Mouse (Mus musculus): ENCODE results near the gene Vmn2r79.
"Not testable (repeated sequence)": the region's sequence is repeated elsewhere in the genome, so short reads cannot be mapped to it uniquely, and the experiment has no call there.

Vmn2r79 gene

DNA sequence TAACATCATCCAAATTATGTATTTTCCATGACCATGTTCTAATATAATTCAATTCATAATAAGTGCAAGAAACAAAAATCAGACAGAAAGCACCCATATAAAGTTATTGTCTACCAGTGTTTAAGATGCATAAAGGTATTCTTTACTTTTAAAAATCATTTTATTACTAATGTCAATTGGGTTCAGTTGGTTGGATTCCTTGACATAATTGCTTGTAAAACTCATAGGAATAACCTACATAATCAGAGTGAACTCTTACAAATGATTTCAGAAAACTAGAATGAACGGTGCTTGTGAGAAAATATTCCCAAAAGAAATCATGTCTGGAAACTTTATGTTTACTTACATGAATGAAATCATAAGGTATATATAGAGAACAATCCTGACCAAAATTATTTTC is at the start of gene Vmn2r79:
Gene Vmn2r79 (plus strand): TSS at position 301 of the 400 bp plus-strand sequence.
- DNase-seq (ENCODE audit: low spot score in 2 of 2), result not testable (repeated sequence)

GRCm38 (mm10) chr7:86994700-86995099 is 1.2 kb upstream of the Vmn2r79 start:
- no peak for DNase-seq (ENCODE audit: low spot score in 2 of 2)

DNA sequence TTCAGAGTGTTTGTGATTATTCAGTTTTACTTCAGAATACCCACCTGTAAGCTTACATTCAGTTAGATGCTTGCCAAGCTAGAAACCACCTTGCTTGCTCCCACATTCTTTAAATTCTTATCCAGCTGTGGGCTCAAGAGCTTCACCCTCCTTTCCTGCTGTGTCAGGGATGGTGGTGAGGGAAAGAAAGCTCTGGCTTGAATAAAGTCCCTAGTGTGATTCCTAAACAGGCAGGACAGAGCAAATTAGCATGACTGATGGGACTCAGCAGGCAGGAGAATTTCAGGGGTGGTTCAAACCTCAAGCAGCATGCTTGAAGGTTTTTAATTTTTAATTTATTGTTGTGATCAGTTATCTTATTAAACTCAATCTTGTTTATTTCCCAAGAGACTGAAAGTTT is 30.6 kb downstream of the Vmn2r79 start:
- not testable (repeated sequence) for DNase-seq (ENCODE audit: low spot score in 2 of 2)

GRCm38 (mm10) chr7:87063576-87063975 is 67.7 kb downstream of the Vmn2r79 start:
- DNase-seq (ENCODE audit: low spot score in 2 of 2), result no peak
